Mouse (Mus musculus): ENCODE results near the gene Dpp6.
A peak's percentile ranks its signal among the peaks of the same experiment; 100 is the strongest.

Dpp6 gene

DNA sequence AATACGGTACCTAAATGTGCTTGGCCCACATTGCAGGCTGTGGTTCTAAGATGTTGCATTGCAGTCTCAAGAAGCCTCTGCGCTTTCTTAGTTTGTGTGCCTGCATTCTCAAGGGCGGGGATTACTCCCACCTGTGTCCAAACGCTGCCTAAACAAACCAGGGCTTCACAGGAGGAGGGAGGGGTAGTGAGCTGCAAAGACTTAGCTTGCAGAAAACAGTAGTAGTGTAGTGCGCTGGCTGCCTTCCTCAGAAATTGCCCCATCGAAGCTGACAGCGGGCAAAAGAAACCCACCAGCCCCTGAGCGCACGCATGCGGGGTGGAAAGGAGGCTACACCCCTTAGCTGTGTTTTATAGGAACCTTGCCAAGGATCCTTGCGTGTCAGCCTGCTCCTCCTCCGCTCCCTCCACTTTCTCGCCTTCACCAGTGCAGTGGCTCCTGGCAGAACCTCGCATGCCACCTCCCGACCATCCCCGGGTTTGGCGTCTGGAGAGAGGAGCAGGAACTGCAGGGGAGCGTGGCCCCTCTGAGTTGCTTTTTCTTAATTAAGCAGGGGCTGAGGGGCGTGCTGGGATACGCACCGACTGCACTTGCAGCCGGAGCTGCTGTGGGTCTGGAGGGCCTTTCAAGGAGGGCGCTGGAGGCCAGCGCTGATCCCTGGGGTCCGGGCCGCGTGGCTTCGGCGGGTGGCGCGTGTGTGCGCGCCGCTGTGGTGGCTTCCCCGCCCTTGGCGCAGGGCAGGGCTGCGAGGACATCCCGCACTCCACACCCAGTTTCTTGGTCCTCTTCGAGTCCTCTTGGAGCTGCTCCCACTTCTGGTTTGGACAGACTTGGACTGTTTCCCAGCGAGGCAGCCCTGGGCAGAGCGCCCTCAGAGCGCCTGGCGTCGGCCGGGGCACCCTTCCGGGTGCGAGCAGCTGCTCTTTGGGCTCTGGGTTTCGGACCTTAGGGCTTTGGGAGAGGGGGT is at the start of gene Dpp6:
Gene Dpp6 (plus strand): TSS at position 229 of the 967 bp plus-strand sequence.
- DNase-seq = peak; percentile 90

DNA sequence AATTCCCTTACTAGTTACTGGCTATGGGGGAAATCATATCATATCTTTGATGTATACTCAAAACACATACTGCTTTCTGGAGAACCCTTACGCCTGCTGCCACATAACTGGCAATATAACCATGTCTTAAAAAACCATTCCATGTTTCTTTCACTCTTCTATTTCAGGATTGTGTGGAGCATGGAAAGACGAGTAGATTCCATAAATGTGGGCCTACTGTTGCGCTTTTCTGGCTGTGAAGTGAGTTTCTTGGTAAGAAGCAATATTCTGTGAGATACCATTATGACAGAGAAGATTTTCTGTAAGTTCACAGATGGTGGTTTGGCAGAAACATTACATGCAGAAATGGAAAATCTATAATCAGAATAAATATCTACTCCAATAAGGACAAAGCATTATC is 33.0 kb upstream of the Dpp6 start:
- DNase-seq = no peak

DNA sequence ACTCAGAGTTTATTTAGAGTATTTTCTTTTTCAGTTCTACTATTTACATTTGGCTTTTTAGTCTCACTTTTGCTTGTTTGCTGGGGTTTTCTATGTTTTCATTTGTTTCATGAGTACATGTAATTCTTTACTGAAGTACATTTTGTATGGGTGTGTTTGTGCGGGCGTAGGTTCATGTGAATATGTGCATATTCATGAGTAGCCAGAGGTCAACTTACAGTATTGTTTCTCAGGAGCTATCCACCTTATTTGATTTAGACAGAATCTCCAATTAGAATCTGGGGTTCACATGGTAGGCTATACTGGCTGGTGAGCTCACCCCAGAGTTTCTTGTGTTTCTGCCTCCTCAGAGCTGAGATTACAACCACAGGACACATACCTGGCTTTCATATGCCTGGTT is 21.5 kb upstream of the Dpp6 start:
- DNase-seq = no peak

DNA sequence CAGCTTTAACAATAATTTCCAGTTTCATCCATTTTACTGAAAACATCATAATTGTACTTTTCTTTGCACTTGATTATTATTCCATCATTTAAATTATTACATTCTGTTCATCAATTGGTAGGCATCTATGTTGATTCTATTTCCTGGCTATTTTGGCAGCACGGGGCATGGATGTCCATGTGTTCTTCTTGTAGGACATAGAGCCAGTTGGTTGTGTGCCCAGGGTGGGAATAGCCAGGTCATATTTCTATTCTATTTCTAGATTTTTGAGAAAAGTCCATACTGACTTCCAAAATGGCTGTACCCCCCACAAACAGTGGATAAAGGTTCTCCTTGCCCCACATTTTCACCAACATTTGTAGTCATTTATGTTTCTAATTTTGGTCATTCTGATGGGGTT is 19.0 kb downstream of the Dpp6 start:
- peak; percentile 82 for DNase-seq

DNA sequence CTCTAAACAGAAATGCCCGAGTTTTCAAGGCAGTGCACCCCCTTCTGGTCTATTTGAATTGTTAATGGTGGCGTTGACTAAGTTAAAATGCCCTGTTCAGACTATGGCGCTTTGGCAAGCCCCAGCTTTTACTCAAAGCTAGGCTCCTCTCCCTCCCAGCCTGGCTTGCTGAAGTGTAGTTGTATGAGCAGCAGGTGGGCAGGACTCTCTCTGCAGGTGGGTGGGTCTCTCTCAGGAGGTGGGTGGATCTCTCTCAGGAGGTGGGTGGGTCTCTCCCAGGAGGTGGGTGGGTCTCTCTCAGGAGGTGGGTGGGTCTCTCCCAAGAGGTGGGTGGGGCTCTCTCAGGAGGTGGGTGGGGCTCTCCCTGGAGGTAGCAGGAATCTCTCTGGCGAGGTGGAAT is 24.1 kb downstream of the Dpp6 start:
- DNase-seq = no peak

DNA sequence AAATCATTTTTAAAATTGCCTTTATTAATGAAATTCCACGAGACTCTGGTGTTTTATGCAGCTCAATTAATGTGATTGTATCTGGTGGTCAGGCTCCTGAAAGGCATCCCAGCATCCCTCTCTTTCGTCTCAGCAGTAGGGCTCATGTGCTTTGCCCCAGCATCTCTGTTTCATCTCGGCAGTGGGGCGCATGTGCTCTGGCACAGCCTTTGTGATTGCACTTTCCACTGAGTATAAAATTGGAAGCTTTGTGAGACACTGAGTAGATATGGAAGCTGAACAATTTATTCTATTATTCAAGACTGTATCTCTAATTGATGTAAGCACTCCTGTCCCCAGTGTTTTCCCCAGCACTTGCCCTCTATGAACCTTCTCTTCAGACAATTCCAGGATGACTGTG is 37.7 kb downstream of the Dpp6 start:
- DNase-seq = no peak

DNA sequence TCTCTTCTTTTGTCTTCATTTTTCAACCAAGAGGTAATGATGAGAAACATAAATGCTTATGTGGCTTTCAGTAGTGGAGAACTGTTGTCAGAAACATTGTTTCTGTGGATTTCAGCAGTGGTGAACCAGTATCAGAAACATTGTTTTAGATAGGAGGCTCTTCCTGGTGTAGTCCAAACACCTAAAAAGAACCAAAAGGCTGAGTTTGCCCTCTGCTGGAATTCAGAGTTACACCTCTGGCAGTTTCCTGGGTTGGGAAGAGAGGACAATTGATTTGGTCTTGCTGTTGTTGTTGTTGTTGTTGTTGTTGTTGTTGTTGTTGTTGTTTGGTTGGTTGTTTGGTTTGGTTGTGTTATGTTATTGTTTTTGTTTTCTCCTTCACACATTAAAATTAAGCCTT is 58.4 kb downstream of the Dpp6 start:
- peak; percentile 71 for DNase-seq

DNA sequence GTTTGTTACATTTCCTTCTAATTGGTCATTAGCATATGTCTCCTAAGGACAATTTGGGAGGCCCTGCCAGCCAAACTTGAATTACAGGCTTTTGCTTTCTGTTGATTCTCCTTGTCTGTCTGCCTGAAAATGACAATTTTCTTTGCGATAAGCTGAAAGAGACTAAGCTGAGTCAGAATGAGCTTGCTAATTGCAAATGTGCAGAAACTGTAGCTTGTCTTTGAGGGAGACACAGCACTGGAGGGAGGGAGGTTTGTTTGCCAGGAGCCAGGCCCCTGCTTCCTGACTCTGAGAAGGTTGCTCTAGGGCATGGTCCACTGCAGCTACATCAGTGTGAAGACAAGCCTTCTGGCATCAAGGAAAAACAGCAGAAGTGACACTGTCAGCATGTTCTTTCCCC is 70.5 kb downstream of the Dpp6 start:
- no peak for DNase-seq

DNA sequence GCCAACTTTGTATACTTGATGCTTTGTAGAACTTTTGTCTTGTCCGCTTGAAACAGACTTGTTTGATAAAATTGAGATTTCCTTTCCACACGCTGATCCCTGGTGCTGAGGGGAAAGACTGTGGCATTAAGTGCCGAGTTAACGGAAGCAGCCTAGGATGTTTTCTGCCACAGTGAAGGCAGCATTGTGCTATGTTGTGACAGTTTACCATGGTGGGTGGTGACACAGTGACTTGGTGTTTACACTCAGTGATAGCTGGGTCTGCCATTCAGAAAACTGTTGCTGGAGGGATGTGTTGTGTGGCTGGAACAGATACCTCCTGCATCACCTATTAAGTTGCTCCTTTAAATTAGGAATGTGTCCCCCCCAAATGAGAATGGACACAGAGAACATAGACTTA is 71.1 kb downstream of the Dpp6 start:
- no peak for DNase-seq

DNA sequence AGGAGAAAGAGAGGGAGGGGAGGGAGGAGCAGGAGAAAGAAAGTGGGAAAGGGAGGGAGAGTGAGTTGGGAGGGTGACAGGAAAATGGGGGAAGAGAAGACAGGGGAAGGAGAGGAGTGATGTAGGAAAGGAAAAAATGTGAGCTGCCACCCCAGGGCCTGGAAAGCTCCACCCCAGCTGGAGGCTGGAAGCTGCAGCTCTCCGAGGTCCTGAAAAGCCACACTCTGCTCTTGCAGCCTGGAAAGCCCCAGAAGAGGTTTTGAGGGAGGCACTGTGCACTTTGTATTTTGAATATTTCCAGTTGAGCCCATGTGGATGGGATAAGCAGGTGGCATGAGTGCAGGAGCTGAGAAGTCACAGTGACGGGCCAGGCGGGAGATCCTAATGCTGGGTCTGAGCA is 77.3 kb downstream of the Dpp6 start:
- no peak for DNase-seq

DNA sequence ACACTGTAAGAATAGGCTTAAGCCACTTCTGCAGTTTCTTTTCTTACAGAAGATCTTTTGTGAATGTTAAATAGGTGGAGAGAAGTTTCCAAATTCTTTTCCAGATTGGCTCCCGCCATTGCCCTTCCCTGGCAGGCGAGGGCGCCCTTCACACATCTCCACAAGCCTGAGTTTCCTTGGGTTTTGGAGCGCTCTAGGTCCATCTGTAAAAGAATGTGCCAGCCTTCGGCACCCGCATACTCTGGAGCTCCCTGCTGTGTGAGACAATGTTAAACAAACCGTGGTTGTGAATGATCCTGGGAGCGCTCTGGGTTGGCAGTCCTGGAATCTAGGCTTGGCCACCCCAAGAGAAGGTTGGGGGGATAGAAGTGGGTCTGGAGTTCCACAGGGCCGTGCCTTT is 86.8 kb downstream of the Dpp6 start:
- peak; percentile 82 for DNase-seq

DNA sequence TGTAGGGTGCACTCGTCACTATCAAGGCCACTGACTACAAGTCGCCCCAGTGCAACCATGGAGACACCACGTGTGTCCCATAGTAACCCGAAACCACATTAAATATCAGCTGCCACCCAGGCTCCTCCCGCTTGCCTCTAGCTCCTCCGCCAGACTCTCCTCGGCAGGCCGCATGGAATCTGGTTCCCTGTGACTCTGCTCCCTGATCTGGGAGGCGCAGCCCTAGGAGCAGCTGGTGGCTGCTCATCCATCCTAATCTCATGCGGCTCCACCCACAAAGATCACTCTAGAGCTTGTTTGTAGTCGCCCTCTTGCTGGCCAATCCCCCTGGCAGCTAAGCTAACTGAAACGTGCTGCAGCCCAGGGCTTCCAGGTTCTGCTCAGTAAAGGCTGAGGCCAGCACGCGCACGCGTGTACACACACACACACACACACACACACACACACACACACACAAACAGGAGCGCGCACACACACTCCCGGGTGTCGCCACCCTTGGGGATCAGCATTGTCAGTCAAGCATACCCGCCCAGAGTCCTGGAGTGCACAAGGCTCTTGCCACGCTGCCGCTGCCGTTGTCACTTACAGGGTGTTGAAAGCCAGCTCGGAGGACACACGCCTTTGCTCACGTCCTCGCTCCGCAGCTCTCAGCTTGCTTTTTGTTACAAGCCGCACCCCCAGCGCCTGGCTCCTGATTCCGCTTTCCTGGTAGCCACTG is 87.5 kb downstream of the Dpp6 start:
- DNase-seq = peak; percentile 88

DNA sequence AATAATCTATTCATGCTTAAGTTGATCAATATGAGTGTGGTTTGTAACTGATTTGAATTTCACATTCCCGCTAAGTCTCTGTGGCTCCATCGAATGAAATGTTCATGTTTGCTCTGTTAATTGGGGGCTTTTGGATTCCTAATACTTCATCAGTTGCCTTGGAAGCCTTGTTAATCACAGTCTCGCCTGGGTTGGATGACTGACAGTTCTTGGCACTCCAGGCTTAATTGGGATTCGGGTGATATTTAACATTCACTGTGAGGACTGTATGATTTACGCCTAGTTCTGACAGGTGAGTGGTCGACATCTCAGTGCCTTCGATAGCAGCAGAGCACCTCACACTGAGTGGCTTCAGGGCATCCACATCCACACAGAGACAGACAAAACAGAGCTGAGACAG is 90.1 kb downstream of the Dpp6 start:
- no peak for DNase-seq

DNA sequence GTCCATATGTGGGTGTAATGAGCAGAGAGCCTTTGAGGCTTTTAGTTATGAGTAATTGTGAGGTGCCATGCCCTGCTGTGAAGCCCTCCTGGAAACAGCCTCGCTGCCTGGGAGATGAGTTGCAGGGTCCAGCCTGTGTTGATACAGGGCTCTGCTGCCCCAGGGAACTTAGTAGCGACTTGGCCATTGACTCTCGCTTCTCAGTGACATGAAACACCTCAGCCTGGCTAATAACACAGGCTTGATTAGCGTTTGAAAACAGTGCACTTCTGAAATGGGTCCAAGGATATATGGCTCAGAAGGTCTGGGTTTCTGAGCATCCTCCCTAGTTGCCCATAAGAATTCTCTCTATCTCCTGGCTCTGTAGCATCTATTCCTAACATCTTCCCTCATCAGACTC is 91.6 kb downstream of the Dpp6 start:
- DNase-seq = peak; percentile 12

DNA sequence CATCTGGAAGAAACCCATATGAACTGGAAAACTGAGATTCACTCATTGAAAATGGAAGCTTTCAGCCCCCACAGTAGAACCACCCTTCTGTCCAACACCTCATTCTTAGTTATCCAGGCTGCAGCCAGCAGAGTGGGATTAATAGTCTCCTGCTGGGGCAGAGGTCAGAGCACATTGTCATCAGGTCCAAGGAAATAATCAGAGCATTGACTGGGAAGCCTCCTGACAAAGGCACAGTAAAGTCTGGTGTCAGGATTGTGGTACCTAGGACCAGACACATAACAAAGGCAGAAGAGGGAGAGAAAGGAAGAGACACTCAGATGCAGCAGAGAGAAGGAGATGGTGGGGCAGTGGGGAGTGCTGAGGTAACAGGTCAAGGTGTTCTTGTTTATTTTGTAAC is 93.3 kb downstream of the Dpp6 start:
- DNase-seq = peak; percentile 29

DNA sequence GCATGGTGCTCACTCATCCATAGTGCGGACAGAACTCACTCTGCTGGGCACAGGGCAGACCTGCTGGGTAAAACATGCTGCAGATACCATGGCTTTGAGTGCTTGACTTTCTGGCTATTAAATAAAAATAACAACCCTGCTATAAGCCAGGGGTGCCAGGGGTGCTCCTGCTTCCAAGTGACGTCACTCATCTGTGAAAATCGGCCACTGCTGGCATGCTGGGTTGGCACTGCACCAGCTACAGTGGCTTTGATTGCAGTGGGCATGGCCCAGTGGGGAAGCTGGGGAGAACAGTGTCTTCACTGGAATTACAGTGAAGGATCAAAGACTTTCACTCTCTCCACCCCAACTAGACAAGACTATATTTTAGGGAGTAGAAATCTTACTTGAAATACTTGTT is 95.0 kb downstream of the Dpp6 start:
- peak; percentile 43 for DNase-seq

DNA sequence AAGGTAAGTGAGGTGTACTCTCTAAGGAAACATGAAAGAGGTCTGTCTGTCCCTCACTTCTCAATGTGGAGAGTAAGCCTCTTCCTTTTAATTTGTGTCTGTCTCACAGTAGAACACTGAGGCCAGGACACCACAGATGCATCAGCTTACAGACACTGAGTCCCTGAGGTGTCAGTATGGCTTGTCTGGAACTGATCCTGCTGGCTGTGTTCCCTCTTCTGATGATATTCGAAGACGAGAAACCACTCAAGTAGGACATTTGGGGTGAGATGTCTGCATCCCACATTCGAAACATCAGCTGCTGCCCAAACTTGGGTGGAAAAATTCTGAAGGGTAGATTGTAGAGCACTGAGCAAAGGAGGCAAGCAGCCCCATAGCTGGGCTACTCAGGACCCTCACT is 101.8 kb downstream of the Dpp6 start:
- DNase-seq = peak; percentile 80

DNA sequence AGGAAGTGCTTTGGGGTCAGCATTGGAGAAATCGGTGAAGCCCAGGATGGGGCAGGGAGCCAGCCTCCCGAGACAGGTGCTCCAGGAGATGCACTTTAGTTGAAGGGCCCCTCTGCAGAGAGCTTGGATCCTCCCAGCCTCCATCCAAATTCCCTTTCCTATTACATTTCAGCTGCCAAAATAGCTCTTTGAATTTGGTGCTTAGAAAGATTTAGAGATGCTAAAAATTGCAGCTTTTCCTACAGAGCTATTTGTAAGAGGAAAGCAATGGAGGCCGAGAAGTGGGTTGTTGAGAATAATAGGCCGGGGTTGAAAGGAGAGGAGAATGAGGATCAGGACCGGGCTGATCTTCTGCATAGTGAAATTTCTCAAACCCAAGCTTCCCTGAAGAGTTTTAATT is 107.5 kb downstream of the Dpp6 start:
- DNase-seq = no peak

DNA sequence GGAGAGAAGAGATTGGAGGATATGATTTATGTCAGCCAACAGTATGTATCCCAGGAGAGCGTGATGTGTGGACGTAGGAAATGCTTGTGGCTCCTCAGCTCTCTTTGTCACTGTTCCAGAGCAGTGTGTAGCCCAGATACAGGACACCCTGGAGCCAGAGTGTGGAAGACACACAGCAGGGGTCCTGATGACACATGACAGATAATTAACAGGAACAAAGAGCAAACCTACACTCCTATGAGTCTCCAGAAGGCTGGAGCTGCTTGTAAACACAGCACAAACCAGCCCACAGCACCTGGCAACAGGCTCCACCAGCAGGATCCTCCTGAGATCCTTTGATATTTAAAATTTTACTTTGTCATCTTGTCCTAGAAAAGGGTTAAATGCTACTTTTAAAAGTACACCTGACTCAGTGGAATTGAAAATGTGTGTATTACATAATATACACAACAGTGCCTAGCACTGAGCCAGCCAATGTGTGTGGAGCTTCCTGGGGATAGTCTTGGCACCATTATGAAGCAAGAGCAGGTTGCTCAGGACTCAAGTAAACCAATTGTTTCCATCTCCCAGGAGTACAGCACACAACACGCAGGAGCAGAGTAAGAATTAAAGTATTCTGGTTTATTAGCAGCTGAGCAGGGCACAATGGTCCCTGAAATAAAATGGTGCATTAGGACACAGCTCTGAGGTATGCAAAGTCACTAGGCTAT is 115.6 kb downstream of the Dpp6 start:
- peak; percentile 84 for DNase-seq

DNA sequence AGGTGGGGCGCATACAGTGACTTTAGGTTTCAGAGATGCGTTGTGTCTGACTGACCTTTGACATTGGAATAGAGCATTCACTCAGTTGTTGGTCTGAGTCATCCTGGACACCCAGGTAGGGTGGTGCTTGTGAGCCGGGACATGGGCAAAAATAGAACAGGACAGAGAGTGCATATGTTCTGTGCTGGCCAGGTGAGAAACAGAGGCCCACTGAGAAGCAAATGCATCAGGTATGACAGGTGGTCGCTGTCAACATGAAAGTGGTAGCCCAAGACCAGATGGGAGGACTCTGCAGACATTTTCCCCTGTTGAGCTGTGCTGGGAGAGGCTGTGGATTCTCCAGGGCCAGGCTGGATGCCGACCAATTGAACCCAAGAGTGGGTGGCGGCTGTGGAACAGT is 117.9 kb downstream of the Dpp6 start:
- DNase-seq = no peak

DNA sequence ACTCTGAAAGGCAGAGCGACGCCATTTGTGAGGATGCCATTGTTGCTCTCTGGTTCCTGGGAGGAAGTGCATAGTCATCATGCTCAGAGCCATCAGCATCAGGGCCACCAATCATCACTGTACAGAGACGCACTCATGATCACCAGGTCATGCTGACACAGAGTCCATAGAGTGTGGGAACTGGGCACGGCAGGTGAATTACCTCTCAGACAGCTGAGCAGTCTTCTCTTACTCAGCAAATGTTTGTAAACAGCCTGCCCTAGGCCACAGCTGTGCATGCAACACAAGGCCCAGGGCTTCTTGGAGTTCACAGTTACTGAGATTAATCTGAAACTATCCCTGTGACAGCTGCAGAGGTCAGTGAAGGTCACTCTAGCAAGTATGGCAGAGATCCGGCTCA is 124.5 kb downstream of the Dpp6 start:
- DNase-seq = no peak

DNA sequence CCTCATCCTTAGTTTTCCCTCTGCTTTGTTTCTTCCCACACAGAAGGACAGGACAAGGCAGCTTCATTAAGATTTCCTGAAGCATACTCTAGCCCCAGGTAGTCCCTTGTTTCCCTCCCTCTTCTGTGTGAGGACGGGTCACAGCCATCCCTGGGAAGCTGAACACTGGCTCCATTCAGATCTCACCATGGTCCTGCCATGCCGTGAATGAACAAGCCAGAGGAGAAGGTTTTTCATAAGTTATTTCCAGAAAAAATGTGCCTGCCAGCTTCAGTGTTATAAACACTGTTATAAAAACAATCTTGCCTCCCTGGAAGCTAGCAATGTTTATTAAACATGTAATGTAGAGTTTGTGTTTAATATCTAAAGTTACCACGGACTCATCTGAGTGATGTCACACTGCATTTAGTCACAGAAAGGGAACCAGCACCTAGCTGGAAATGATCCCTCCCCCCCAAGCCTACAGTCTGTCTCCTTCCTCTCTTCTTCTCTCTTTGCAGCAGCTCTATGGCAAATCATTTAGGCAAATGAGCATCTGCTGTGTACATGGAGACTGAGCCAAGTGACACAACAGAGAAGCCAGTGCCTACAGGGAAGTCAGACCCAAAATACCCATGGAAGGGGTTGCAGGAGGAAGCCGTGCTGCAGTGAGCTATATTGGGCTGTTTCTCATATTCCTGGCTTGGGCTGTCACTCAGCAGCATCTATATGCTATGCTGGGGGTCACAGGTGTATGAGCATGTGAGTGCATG is 128.3 kb downstream of the Dpp6 start:
- peak; percentile 75 for DNase-seq

Measured in cerebellum, adult 9-10 months (tissue).